Mouse (Mus musculus): Measurements from ENCODE around the gene Slfn14. TPM values are rescaled to one million over a fixed set of nuclear protein-coding genes. Genes with fewer than 3 reads are reported as not detected.

Slfn14 gene
- polyA plus RNA-seq, 1 experiment from 2014 or later, result 0.37 TPM

DNA sequence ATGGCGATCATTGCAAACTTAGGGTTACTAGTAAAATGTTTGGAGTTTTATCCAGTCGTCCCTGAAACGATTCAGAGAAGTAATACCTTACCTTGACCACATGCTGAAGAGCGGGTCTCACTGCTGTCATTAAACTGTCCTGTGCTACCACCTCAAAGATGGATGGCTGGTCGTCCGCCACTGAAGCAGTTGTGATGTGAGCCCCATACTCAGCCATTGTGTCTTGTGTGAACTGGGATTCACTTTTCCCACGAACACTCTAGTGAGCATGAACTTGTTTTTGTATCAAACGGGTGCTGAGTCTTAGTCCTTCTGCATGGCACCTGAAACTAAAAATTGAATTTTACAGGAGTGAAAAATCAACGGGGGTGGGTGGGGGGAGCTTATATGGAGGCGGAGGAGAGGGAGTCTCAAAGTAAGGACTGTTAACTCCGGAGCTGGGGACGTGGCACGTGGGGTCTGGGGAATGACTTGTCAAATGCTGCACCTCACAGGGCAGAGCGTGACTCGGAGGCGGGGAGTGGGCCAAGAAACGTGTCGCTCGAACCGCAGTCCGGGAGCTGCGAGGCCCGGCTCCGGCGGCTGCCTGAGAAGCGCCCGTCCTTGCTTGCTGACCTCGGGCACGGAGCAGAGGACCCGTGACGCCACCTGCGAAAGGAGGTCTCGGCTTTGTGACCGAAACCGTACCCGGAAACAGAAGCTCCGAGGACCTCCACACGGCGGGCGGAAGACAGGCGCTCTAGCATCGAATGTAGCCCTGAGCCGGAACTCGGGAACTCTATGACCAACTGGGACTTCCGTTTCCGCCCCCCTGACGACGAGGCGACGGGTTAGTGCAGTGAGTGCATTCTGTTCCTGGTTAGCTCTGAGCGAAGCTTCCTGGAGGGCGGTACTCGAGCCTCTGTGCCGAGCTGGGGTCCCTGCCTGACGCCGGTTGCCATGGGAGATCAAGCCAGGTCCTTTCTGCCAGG, 12.0 kb upstream of the Slfn14 start, which contains the start of gene Ap2b1:
Gene Ap2b1, plus strand, starts transcription at position 800 of the 971 bp plus-strand sequence.
- 3% methylated on average over 56 of the region's 56 CpGs for WGBS

DNA sequence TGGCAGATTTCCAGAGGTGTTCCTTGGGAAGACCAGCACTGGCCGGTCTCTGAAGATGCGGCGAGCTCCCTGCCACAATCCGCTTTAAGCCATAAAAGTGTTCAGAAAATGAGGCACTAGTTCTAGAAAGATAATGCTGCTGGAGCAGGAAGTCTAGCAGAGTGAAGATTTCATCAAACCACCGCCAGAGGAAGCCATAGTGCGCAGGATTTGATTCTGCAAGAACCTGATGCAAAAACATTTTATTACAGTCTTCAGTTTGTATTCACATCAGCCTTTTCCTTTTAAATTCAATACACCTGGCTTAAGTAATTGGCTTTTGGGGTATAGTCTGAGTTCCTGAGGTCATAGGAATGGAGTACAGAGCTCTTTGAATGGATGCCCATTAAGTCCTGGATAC, 11.3 kb upstream of the Slfn14 start:
- H3K4me3 ChIP-seq, result peak overlapping the region; percentile 83
- 79% methylated on average over 6 of the region's 6 CpGs for WGBS
- H3K27ac ChIP-seq (replicated peaks), result peak overlapping the region; percentile 91

More for the DNA sequence above, 12.0 kb upstream of the Slfn14 start, which contains the start of gene Ap2b1:
- no peaks in the 10 kb centered on the region for H3K9me3 ChIP-seq
- peaks cover 36% of the 10 kb centered on the region for H3K4me1 ChIP-seq
- peaks cover 38% of the 10 kb centered on the region for H3K36me3 ChIP-seq (replicated peaks)
- peak; percentile 96 for DNase-seq (ENCODE audit: low spot score)
- no peaks in the 10 kb centered on the region for H3K27me3 ChIP-seq (replicated peaks; ENCODE audit: low read depth, poor library complexity, severe bottlenecking)
- H3K27ac ChIP-seq (replicated peaks), result peak within 1 kb of the TSS; percentile 91
- peak within 1 kb of the TSS; percentile 83 for H3K4me3 ChIP-seq

DNA sequence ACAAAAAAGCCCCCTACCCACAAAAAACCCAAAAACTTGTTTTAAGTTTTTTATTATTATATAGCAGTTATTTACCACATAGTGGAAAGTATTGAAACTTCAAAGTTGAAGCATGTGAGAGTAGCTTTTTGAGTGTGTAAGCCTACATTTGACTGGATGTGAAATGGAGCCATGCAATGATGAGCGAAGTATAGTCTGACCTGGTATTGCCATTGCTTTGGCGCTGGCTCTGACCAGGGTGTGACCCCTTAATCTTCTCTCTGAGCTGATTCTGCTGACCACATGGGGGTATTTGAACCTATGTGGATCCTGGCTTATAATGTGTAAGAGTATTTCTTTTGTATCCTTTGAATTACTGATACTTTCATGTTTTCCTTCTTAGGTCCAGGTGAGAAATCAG, 7.6 kb upstream of the Slfn14 start:
- no peak for DNase-seq (ENCODE audit: low spot score)
- H3K27me3 ChIP-seq (replicated peaks; ENCODE audit: low read depth, poor library complexity, severe bottlenecking), result no peaks in the 10 kb centered on the region
- no peaks in the 10 kb centered on the region for H3K9me3 ChIP-seq
- H3K36me3 ChIP-seq (replicated peaks), result peaks cover 36% of the 10 kb centered on the region
- H3K4me1 ChIP-seq, result peaks cover 44% of the 10 kb centered on the region
- peak overlapping the region; percentile 77; the same call in 1 of the 2 replicates for H3K4me3 ChIP-seq
- 87% methylated on average over 2 of the region's 2 CpGs for WGBS
- H3K27ac ChIP-seq (replicated peaks), result no peak overlapping the region

More for the DNA sequence above, 11.3 kb upstream of the Slfn14 start:
- H3K9me3 ChIP-seq, result no peaks in the 10 kb centered on the region
- H3K36me3 ChIP-seq (replicated peaks), result peaks cover 38% of the 10 kb centered on the region
- DNase-seq (ENCODE audit: low spot score), result no peak
- H3K27me3 ChIP-seq (replicated peaks; ENCODE audit: low read depth, poor library complexity, severe bottlenecking), result no peaks in the 10 kb centered on the region
- H3K4me1 ChIP-seq, result peaks cover 39% of the 10 kb centered on the region

DNA sequence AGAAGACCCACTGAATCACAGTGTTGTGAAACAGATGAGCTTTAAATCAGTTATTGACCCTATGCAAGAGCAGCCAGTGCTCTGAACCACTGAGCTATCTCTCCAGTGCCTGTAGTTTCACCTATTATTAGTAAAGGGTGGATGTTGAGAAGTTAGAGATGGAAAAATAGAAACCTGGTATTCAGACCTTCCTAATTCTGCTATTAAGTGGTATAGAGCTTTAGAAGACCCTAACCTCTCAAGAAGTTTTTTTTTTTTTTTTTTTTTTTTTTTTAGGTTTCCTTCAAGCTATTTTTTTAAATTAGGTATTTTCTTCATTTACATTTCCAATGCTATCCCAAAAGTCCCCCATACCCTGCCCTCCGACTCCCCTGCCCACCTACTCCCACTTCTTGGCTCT, 6.7 kb upstream of the Slfn14 start:
- 90% methylated on average over 1 of the region's 1 CpGs for WGBS
- DNase-seq (ENCODE audit: low spot score), result no peak
- Histone ChIP-seq H3K4me3 (peak overlapping the region; percentile 77), H3K4me1 (peaks cover 39% of the 10 kb centered on the region), H3K9me3 (no peaks in the 10 kb centered on the region), H3K27me3 (replicated peaks; ENCODE audit: low read depth, poor library complexity, severe bottlenecking) (no peaks in the 10 kb centered on the region), H3K27ac (replicated peaks) (no peak overlapping the region), H3K36me3 (replicated peaks) (peaks cover 36% of the 10 kb centered on the region)

DNA sequence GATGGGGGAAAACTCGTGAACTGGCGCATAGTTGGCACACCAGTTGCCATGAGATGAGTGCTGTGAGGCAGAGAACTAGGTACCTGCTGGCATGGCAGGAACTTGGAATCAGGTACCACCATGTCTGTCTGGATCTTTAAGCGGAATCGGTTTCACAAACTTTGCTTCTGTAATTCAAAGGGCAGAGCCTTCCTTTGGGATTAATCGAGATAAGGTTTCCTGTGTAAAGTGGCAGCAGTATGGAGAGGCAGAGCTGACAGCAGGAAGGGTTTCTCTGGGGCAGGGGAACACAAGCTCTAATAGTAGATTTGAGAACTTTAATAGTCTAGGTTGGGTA, 5.7 kb upstream of the Slfn14 start:
- Histone ChIP-seq H3K36me3 (replicated peaks) (peaks cover 33% of the 10 kb centered on the region), H3K4me1 (peaks cover 30% of the 10 kb centered on the region), H3K27me3 (replicated peaks; ENCODE audit: low read depth, poor library complexity, severe bottlenecking) (no peaks in the 10 kb centered on the region), H3K27ac (replicated peaks) (peak overlapping the region; percentile 91), H3K9me3 (no peaks in the 10 kb centered on the region), H3K4me3 (peak overlapping the region; percentile 77)
- 2% methylated on average over 5 of the region's 5 CpGs for WGBS
- peak; percentile 19 for DNase-seq (ENCODE audit: low spot score)

DNA sequence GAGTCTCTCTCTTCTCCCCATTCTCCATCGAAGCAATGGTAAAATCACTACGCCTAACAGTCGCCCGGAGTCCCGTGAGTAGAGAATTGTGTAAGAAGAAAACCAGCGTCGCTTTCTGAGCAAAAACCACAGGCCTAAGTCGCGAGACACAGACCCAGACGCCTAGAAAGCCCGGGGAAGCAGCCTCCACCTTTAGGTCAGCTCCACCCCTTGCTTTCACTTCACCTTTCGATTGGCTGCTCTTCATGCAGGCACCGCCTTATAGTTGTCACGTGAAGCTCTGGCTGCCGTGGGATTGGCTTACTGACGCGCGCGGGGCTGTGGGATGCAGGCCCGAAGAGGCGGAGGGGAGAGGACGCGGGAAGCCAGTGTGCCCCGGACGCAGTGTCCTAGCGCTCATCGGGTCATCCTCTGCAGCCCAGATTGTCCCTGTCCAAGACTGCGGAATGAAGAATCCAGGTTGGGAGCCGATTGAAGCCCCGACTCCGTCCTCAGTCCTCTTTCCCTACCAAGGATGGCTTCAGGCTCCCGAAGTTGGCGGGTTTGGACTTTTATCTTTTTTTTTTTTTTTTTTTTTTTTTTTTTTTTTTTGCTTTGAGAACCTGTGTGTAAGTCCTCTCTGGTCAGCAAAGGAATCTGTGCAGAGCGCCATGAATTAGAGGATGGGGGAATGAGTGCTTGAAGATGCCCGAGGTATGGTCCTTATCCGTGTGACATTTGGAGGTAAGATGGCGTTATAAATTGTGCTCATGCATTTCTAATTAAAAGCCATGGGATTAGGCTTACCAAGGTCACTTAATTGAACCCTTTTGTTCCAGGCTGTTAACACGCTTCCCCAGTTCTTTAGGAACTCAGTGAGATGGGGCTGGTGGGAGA, 5.1 kb upstream of the Slfn14 start:
- Histone ChIP-seq H3K4me1 (peaks cover 28% of the 10 kb centered on the region), H3K36me3 (replicated peaks) (peaks cover 27% of the 10 kb centered on the region), H3K4me3 (peak overlapping the region; percentile 77), H3K27ac (replicated peaks) (peak overlapping the region; percentile 91), H3K9me3 (no peaks in the 10 kb centered on the region), H3K27me3 (replicated peaks; ENCODE audit: low read depth, poor library complexity, severe bottlenecking) (no peaks in the 10 kb centered on the region)
- peak; percentile 95 for DNase-seq (ENCODE audit: low spot score)
- WGBS, result under 1% methylated on average over 38 of the region's 38 CpGs

DNA sequence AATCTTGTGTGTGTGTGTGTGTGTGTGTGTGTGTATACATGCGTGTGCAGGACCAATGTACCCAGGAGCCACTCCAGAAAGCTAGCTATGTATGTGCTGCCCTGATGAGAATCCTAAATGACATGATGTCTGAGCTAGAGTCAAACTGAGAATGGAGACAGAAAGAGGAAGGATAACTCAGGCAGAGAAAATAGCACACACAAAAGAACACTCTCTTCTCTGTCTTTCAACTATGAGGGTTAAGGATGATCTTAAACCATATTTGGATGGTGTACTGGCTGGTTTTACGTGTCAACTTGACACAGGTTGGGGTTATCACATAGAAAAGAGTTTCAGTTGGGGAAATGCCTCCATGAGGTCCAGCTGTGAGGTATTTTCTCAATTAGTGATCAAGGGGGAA, 3.1 kb upstream of the Slfn14 start:
- WGBS, result 76% methylated on average over 2 of the region's 2 CpGs
- peaks cover 28% of the 10 kb centered on the region for H3K4me1 ChIP-seq
- no peak overlapping the region for H3K27ac ChIP-seq (replicated peaks)

DNA sequence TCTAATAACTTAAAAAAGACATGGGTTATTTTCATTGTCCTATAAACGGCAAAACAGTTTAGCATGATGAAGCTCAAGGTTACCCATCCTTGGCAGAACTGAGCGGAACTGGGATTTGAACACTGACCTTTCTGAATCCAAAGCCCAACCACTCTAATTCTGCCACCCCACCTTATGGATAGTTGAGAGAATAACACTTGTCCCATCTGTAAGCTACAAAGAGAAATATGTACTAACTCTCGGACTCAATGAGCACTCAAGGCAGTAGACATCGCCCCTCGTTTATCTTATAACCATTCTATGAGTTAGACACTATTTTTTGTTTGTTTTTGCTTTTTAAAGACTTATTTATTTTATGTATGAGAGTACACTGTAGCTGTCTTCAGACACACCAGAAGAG, 2.5 kb upstream of the Slfn14 start:
- Histone ChIP-seq H3K4me3 (no peak overlapping the region), H3K27ac (replicated peaks) (no peak overlapping the region), H3K36me3 (replicated peaks) (0 out of 2 replicates have a peak, but pooled peaks cover 3% of the 10 kb centered on the region), H3K4me1 (peaks cover 28% of the 10 kb centered on the region), H3K9me3 (no peaks in the 10 kb centered on the region), H3K27me3 (replicated peaks; ENCODE audit: low read depth, poor library complexity, severe bottlenecking) (no peaks in the 10 kb centered on the region)
- WGBS, result 88% methylated on average over 5 of the region's 5 CpGs
- no peak for DNase-seq (ENCODE audit: low spot score)

More for the DNA sequence above, 3.1 kb upstream of the Slfn14 start:
- DNase-seq (ENCODE audit: low spot score), result no peak
- no peaks in the 10 kb centered on the region for H3K9me3 ChIP-seq
- H3K27me3 ChIP-seq (replicated peaks; ENCODE audit: low read depth, poor library complexity, severe bottlenecking), result no peaks in the 10 kb centered on the region
- H3K4me3 ChIP-seq, result no peak overlapping the region
- peaks cover 7% of the 10 kb centered on the region for H3K36me3 ChIP-seq (replicated peaks)

DNA sequence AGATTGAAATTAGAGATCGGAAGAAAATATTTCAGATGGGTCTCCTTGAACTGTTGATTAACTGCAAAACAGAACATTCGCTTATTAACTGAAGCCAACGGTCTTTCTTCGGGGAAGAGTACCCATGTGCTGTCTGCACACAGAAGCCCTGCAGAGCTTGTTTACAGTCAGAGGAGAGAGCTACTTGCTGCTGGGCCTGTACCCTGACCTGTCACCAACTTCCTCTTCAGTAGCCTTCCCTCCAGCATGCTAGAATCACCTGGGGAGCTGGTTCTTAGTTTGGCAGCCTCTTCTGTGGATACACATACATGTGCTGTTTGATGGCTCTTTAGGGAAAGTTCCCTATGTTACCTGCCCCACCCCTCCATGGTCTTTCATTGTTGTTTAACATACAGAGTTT, 899 bp downstream of the Slfn14 start:
- Histone ChIP-seq H3K9me3 (no peaks in the 10 kb centered on the region), H3K27me3 (replicated peaks; ENCODE audit: low read depth, poor library complexity, severe bottlenecking) (no peaks in the 10 kb centered on the region), H3K27ac (replicated peaks) (no peak overlapping the region), H3K4me1 (peaks cover 4% of the 10 kb centered on the region; the same call in 1 of the 2 replicates), H3K36me3 (replicated peaks) (no peaks in the 10 kb centered on the region), H3K4me3 (0 out of 2 replicates have a peak overlapping the region, but pooled peaks have one; percentile 9)
- no peak for DNase-seq (ENCODE audit: low spot score)
- 92% methylated on average over 4 of the region's 4 CpGs for WGBS

DNA sequence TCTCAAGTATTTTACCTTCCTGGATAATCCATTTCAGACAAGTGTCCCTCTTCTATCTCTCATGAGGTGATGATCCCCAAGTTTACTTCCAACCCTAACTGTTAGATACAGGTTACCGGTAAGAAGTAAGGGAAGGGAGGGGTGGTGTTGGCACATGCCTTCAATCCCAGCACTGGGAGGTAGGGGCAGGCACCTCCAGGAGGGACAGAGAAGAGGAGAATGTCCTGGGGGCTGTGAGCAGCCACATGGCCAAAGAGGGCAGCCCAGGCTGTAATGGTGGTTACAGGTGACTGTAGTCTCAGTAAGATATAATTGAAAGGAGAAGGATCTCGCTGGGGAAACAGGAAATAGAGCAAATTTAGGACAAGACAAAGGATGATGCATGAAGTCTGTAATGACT, 4.4 kb downstream of the Slfn14 start:
- WGBS, result 63% methylated on average over 2 of the region's 2 CpGs
- Histone ChIP-seq H3K4me1 (no peaks in the 10 kb centered on the region), H3K4me3 (no peak overlapping the region), H3K27ac (replicated peaks) (no peak overlapping the region), H3K9me3 (no peaks in the 10 kb centered on the region), H3K36me3 (replicated peaks) (no peaks in the 10 kb centered on the region), H3K27me3 (replicated peaks; ENCODE audit: low read depth, poor library complexity, severe bottlenecking) (0 out of 2 replicates have a peak, but pooled peaks cover 3% of the 10 kb centered on the region)
- DNase-seq (ENCODE audit: low spot score), result no peak

DNA sequence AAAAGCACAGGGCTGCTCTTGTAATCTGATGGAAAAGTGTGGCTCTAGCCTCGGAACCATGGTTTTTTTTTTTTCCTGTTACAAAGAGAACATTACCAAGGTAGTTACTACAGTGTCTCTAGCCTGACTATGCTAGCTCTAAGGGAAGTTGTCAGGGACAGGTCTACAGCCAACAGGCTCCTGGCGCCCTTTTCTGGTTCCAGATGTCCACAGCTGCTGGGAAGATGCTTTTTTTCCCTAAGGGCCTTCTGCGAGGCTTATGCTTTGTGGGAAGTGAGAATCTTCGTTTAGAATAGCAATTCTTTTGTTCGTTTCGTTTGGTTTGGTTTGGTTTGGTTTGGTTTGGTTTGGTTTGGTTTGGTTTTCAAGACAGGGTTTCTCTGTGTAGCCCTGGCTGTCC, 6.8 kb downstream of the Slfn14 start:
- H3K4me1 ChIP-seq, result no peaks in the 10 kb centered on the region
- H3K27ac ChIP-seq (replicated peaks), result no peak overlapping the region
- 0 out of 2 replicates have a peak, but pooled peaks cover 10% of the 10 kb centered on the region for H3K27me3 ChIP-seq (replicated peaks; ENCODE audit: low read depth, poor library complexity, severe bottlenecking)
- H3K36me3 ChIP-seq (replicated peaks), result no peaks in the 10 kb centered on the region
- no peak overlapping the region for H3K4me3 ChIP-seq
- no peak for DNase-seq (ENCODE audit: low spot score)
- 73% methylated on average over 6 of the region's 6 CpGs for WGBS
- no peaks in the 10 kb centered on the region for H3K9me3 ChIP-seq

DNA sequence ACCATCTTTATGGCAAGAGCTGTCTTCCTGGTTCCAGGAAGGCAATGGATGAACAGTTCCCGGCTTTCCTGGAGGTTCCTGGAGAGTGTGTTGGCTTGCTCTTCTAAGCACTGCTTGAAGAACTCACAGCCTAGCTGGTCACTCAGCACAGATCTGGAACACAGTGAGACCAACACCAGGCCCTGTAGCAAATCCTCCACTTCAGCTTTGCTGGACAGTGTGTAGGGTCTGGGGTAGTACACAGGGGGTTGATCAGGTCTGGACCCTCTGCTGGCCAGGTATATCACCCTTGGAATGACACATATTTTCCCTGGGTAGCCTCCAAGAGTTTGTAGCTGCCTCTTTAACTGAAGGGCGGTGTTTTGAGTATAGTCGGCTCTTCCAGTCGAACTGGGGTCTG, 7.5 kb downstream of the Slfn14 start:
- 85% methylated on average over 4 of the region's 4 CpGs for WGBS
- H3K36me3 ChIP-seq (replicated peaks), result no peaks in the 10 kb centered on the region
- H3K9me3 ChIP-seq, result no peaks in the 10 kb centered on the region
- no peak overlapping the region for H3K4me3 ChIP-seq
- 0 out of 2 replicates have a peak, but pooled peaks cover 10% of the 10 kb centered on the region for H3K27me3 ChIP-seq (replicated peaks; ENCODE audit: low read depth, poor library complexity, severe bottlenecking)
- no peak for DNase-seq (ENCODE audit: low spot score)
- no peaks in the 10 kb centered on the region for H3K4me1 ChIP-seq
- H3K27ac ChIP-seq (replicated peaks), result no peak overlapping the region

All from embryonic facial prominence, embryonic 10.5 days (tissue).